Mouse (Mus musculus): Measurements from ENCODE around the gene Tsks. TPM values are rescaled to one million over a fixed set of nuclear protein-coding genes. Genes with fewer than 3 reads are reported as not detected.

Gene Tsks
- polyA plus RNA-seq, 1 experiment from 2014 or later, result 0.13 TPM

DNA sequence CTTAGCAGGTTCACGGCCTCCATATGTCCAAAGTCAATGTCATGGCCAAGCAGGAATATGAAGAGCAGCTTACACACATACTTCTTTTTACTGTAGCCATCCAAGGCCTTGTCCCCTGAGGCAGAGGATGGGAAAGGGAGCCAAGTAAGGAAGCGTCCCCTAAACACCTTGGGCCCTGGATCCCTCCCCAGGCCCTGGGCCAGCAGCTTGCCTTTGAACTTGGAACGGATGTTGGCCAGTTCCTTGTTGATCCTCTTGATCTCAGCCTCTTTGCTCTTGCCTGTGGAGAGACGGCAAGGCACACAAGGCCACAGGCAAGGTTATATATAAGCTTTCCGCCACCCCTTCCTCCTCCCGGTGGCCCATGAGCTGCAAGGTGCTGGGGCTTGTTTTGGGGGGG, 26.8 kb upstream of the Tsks start:
- Histone ChIP-seq H3K36me3 (ENCODE audit: insufficient read depth, low read length) (peaks cover 37% of the 10 kb centered on the region), H3K9ac (ENCODE audit: low read depth, low read length) (no peak overlapping the region), H3K9me3 (replicated peaks; ENCODE audit: low read length) (no peaks in the 10 kb centered on the region), H3K4me1 (replicated peaks; ENCODE audit: insufficient read depth, low read length) (no peaks in the 10 kb centered on the region), H3K4me2 (ENCODE audit: low read length) (no peak overlapping the region), H3K4me3 (replicated peaks; ENCODE audit: low read depth, low read length) (no peak overlapping the region), H3K27ac (no peak overlapping the region), H3K27me3 (ENCODE audit: insufficient read depth, low read length) (no peaks in the 10 kb centered on the region)
- ATAC-seq (replicated peaks; ENCODE audit: low FRiP score, low read depth), result no peak
- TF ChIP-seq CTCF (IDR thresholded peaks at IDR 0.05; ENCODE audit: low read depth), result no peak
- DNase-seq (ENCODE audit: low spot score), result no peak
- 70% methylated on average over 6 of the region's 6 CpGs for WGBS

DNA sequence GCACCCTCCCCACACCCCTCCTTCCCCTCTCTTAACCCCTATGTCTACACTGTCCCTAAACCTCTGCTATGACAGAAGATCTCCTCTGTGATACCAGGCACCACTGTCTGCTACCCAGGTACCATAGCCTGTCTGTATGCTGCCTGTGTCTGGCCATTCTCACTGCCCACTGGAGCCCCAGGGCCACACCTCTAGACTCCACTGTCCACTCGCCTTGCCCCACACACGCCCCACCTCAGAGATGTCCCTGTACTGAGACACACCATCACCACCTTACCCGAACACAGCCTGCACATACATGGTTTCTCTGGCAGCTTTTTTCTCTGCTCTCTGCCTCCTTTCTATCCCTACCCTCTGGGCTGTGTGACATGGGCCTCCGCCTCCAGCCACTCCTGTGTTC, 26.1 kb upstream of the Tsks start:
- 83% methylated on average over 4 of the region's 4 CpGs for WGBS
- ATAC-seq (replicated peaks; ENCODE audit: low FRiP score, low read depth) (no peak; the same call in 1 of the 2 replicates), DNase-seq (ENCODE audit: low spot score) (no peak)

DNA sequence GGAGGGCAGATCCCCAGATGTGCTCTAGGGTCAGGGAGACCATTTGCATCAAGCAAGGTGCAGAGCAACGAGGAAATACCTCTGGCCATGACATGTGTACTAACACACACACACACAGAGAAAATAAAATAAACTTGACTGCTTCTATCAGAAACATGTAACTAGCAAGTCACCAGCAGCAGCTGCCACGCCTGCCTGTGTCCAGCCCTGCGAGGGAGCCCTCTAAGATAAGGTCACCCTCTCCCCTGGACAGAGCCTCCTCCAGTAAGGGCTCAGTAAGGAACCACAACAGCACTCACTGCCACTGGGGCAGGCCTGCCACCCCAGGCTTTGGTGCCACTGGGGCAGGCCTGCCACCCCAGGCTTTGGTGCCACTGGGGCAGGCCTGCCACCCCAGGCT, 24.8 kb upstream of the Tsks start:
- DNase-seq (ENCODE audit: low spot score), result no peak
- WGBS, result 74% methylated on average over 3 of the region's 3 CpGs

More for the DNA sequence above, 26.1 kb upstream of the Tsks start:
- H3K4me2 ChIP-seq (ENCODE audit: low read length), result no peak overlapping the region
- peaks cover 41% of the 10 kb centered on the region for H3K36me3 ChIP-seq (ENCODE audit: insufficient read depth, low read length)
- H3K27ac ChIP-seq, result no peak overlapping the region
- no peaks in the 10 kb centered on the region for H3K4me1 ChIP-seq (replicated peaks; ENCODE audit: insufficient read depth, low read length)
- H3K9ac ChIP-seq (ENCODE audit: low read depth, low read length), result no peak overlapping the region
- no peaks in the 10 kb centered on the region for H3K27me3 ChIP-seq (ENCODE audit: insufficient read depth, low read length)
- H3K4me3 ChIP-seq (replicated peaks; ENCODE audit: low read depth, low read length), result no peak overlapping the region
- TF ChIP-seq CTCF (IDR thresholded peaks at IDR 0.05; ENCODE audit: low read depth), result no peak
- H3K9me3 ChIP-seq (replicated peaks; ENCODE audit: low read length), result no peaks in the 10 kb centered on the region

DNA sequence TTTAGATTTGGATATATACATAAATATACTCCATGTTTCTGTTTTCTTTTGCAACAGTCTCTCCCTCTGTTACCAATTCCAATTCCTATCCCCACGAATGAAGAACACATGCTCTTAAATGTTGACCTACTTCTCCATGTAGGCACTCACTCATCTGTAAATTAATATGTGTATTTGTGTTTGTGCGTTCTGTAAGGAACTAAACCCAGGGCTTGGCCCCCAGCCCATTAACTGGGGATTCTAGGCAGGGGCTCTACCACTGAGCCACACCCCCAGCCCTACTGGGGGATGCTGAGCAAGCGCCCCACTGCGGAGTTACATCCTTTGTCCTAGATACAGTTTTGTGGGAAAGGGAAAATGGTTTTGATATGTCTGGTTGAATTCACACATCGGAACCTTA, 23.9 kb upstream of the Tsks start:
- no peaks in the 10 kb centered on the region for H3K27me3 ChIP-seq (ENCODE audit: insufficient read depth, low read length)
- H3K4me1 ChIP-seq (replicated peaks; ENCODE audit: insufficient read depth, low read length), result no peaks in the 10 kb centered on the region
- H3K9me3 ChIP-seq (replicated peaks; ENCODE audit: low read length), result no peaks in the 10 kb centered on the region
- H3K9ac ChIP-seq (ENCODE audit: low read depth, low read length), result no peak overlapping the region
- H3K36me3 ChIP-seq (ENCODE audit: insufficient read depth, low read length), result peaks cover 37% of the 10 kb centered on the region
- DNase-seq (ENCODE audit: low spot score), result no peak
- H3K27ac ChIP-seq, result no peak overlapping the region
- no peak overlapping the region for H3K4me2 ChIP-seq (ENCODE audit: low read length)
- no peak for ATAC-seq (replicated peaks; ENCODE audit: low FRiP score, low read depth)
- no peak for TF ChIP-seq CTCF (IDR thresholded peaks at IDR 0.05; ENCODE audit: low read depth)
- 89% methylated on average over 5 of the region's 5 CpGs for WGBS
- no peak overlapping the region for H3K4me3 ChIP-seq (replicated peaks; ENCODE audit: low read depth, low read length)

More for the DNA sequence above, 24.8 kb upstream of the Tsks start:
- no peak for TF ChIP-seq CTCF (IDR thresholded peaks at IDR 0.05; ENCODE audit: low read depth)
- H3K4me2 ChIP-seq (ENCODE audit: low read length), result no peak overlapping the region
- H3K27me3 ChIP-seq (ENCODE audit: insufficient read depth, low read length), result no peaks in the 10 kb centered on the region
- ATAC-seq (replicated peaks; ENCODE audit: low FRiP score, low read depth), result no peak
- H3K27ac ChIP-seq, result no peak overlapping the region
- H3K4me3 ChIP-seq (replicated peaks; ENCODE audit: low read depth, low read length), result no peak overlapping the region
- H3K9me3 ChIP-seq (replicated peaks; ENCODE audit: low read length), result no peaks in the 10 kb centered on the region
- H3K9ac ChIP-seq (ENCODE audit: low read depth, low read length), result no peak overlapping the region
- H3K4me1 ChIP-seq (replicated peaks; ENCODE audit: insufficient read depth, low read length), result no peaks in the 10 kb centered on the region
- peaks cover 41% of the 10 kb centered on the region for H3K36me3 ChIP-seq (ENCODE audit: insufficient read depth, low read length)

DNA sequence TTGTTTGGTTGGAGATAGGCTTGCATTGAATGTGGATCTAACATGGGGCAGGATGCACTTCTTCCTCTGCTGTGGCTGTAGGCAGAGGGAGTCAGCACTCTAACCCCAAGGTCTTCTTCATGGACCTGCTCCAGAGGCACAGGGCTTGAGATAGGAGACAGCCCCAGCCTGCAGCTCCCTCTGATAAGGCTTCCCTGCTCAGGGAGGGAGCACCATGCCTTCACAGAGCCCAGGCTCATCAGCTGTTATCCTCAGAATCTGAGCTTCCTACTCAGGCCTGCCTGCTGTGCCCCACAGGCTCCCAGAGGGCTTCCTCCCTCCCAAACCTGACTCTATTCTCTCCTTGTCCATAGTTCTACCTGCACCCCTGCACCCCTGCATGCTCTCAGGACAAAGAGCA, 20.5 kb upstream of the Tsks start:
- H3K4me1 ChIP-seq (replicated peaks; ENCODE audit: insufficient read depth, low read length), result no peaks in the 10 kb centered on the region
- H3K4me3 ChIP-seq (replicated peaks; ENCODE audit: low read depth, low read length), result no peak overlapping the region
- no peak for TF ChIP-seq CTCF (IDR thresholded peaks at IDR 0.05; ENCODE audit: low read depth)
- DNase-seq (ENCODE audit: low spot score), result no peak
- no peak overlapping the region for H3K9ac ChIP-seq (ENCODE audit: low read depth, low read length)
- H3K27me3 ChIP-seq (ENCODE audit: insufficient read depth, low read length), result no peaks in the 10 kb centered on the region
- no peaks in the 10 kb centered on the region for H3K9me3 ChIP-seq (replicated peaks; ENCODE audit: low read length)
- H3K4me2 ChIP-seq (ENCODE audit: low read length), result no peak overlapping the region
- no peak for ATAC-seq (replicated peaks; ENCODE audit: low FRiP score, low read depth)
- H3K27ac ChIP-seq, result no peak overlapping the region
- H3K36me3 ChIP-seq (ENCODE audit: insufficient read depth, low read length), result peaks cover 19% of the 10 kb centered on the region; the same call in 1 of the 2 replicates

DNA sequence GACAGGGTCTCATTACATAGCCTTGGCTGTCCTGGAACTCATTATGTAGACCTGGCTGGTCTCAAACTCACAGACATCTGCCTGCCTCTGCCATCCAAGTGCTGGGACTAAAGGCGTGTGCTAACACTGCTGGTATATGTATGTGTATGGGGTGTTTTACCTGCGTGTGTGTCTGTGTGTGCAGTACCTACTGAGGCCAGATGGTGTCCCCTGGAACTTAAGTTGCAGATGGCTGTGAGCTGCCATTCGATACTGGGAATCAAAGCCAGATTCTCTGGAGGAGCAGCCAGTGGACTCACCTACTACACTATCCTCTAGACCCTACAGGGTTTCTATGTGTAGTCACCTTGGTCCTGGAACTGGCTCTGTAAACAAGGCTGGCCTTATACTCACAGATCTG, 17.5 kb upstream of the Tsks start:
- no peak for ATAC-seq (replicated peaks; ENCODE audit: low FRiP score, low read depth)

DNA sequence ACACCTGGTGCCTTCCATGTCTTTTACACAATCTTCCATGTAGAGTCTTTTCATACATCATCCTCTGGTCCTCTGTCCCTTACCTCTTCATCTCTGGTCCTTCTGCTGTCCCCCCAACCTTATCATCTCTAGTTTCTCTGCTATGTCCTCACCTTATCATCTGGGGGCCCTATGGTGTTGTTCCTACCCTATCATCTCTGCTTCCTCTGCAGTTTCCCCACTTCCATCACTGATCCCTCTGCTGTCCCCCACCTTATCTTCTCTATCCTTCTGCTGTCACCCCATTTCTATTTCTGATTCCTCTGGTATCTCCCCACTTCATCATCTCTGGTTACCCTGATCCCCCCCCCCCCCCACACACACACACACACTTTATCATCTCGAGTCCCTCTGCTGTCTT, 14.4 kb upstream of the Tsks start:
- H3K27me3 ChIP-seq (ENCODE audit: insufficient read depth, low read length), result no peaks in the 10 kb centered on the region
- DNase-seq (ENCODE audit: low spot score) (no peak), ATAC-seq (replicated peaks; ENCODE audit: low FRiP score, low read depth) (no peak)
- peaks cover 14% of the 10 kb centered on the region for H3K4me1 ChIP-seq (replicated peaks; ENCODE audit: insufficient read depth, low read length)
- WGBS, result 0% methylated on average over 1 of the region's 1 CpGs
- H3K4me3 ChIP-seq (replicated peaks; ENCODE audit: low read depth, low read length), result peak overlapping the region; percentile 98
- H3K36me3 ChIP-seq (ENCODE audit: insufficient read depth, low read length), result no peaks in the 10 kb centered on the region
- TF ChIP-seq CTCF (IDR thresholded peaks at IDR 0.05; ENCODE audit: low read depth), result no peak
- H3K9ac ChIP-seq (ENCODE audit: low read depth, low read length), result peak overlapping the region; percentile 95
- peak overlapping the region; percentile 71 for H3K4me2 ChIP-seq (ENCODE audit: low read length)
- H3K27ac ChIP-seq, result no peak overlapping the region
- no peaks in the 10 kb centered on the region for H3K9me3 ChIP-seq (replicated peaks; ENCODE audit: low read length)

More for the DNA sequence above, 17.5 kb upstream of the Tsks start:
- 75% methylated on average over 3 of the region's 3 CpGs for WGBS
- Histone ChIP-seq H3K4me2 (ENCODE audit: low read length) (no peak overlapping the region), H3K36me3 (ENCODE audit: insufficient read depth, low read length) (peaks cover 15% of the 10 kb centered on the region; the same call in 1 of the 2 replicates), H3K27me3 (ENCODE audit: insufficient read depth, low read length) (no peaks in the 10 kb centered on the region), H3K9ac (ENCODE audit: low read depth, low read length) (no peak overlapping the region), H3K27ac (no peak overlapping the region), H3K4me3 (replicated peaks; ENCODE audit: low read depth, low read length) (no peak overlapping the region), H3K4me1 (replicated peaks; ENCODE audit: insufficient read depth, low read length) (peaks cover 14% of the 10 kb centered on the region), H3K9me3 (replicated peaks; ENCODE audit: low read length) (no peaks in the 10 kb centered on the region)
- DNase-seq (ENCODE audit: low spot score), result peak; percentile 47
- TF ChIP-seq CTCF (IDR thresholded peaks at IDR 0.05; ENCODE audit: low read depth), result peak; percentile 70

Data from kidney, postnatal 0 days (tissue).